Mouse (Mus musculus): ENCODE measurements around the gene Tmprss4.

The Tmprss4 gene

GRCm38 (mm10) chr9:45136442-45137169 is 67.3 kb downstream of the Tmprss4 start:
- DNase-seq (ENCODE audit: low spot score) = no peak

GRCm38 (mm10) chr9:45133484-45134310 is 70.2 kb downstream of the Tmprss4 start:
- DNase-seq (ENCODE audit: low spot score) = no peak

DNA sequence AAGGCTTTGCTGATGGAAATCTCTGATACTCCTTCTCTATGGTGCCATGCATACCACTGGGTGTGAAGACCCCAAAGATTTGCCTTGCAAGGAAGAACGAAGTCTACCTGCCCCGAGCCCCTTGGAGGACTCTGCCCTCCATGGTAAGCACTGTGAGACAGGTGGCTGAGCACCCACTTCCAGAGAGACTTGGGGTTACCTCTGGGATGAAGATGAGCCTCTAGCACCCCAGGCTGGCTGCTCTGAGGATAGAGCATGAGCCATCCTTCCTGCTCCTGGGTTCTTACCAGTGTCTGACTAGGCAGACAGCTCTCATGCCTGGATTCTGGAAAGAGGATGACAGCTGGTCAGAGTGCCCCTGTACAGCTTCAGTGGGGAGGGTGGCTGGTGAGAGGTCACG is 73.8 kb downstream of the Tmprss4 start:
- DNase-seq (ENCODE audit: low spot score) = no peak

DNA sequence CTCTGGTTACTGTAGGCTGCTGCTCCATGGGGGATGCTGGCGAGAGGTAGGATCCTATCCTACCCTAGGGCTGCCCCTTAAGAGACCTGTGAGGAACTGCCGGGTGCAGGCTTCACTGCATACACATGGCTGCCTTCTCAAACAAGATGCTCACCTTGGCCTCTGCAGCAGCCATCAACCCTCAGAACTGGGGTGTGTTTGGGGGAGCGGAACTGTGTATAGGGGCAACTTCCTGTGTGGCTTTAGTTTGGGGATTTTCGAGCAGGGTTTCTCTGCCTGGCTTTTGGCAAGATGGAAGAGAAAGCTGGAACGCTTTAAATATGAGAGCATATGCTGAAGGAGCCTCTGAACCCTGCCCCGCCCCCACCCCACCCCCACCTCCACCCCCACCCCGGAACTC is 77.0 kb downstream of the Tmprss4 start:
- no peak for DNase-seq (ENCODE audit: low spot score)

- DNase-seq (ENCODE audit: low spot score) = no peak
Observed at GRCm38 (mm10) chr9:45125211-45125610, 78.7 kb downstream of the Tmprss4 start.

Measured in layer of hippocampus, adult 9-10 months (tissue).